Mouse (Mus musculus) heart, postnatal 10 days (tissue): ENCODE measurements around the gene Rgs16. TPM values are rescaled to one million over a fixed set of nuclear protein-coding genes. Genes with fewer than 3 reads are reported as not detected.
"Not testable (repeated sequence)": the region's sequence is repeated elsewhere in the genome, so short reads cannot be mapped to it uniquely, and the experiment has no call there.

ENCODE experiments used
- DNase-seq, 2 experiments: peaks; one replicate each; pipeline ENCODE4 v3.0.0; 2021
- intact Hi-C: fragments of 180-260 bp; cut with DNase I; formaldehyde crosslinking; loops from one replicate; pipeline ENCODE4 v1.15.1; 2025
- total RNA-seq, 2 experiments: library from RNA; stranded (reverse); gene quantifications; 2 replicates each; pipeline ENCODE4 v1.2.3; 2021

Rgs16 gene
- total RNA-seq, 2 experiments from 2014 or later: 2.4 to 3.5 TPM

GRCm38 (mm10) chr1:153749211-153749801 is 9.2 kb downstream of the Rgs16 start, which contains the start of gene Rnasel:
Gene Rnasel, plus strand, starts transcription at chr1:153749426.
- peak; percentile 85 to 90 for DNase-seq
- intact Hi-C loops: loop anchor here (5.0 kb wide), 2 partner anchors 262 to 433 kb away; partner anchors contain the start of gene Dhx9

GRCm38 (mm10) chr1:153750054-153750453 is 9.9 kb downstream of the Rgs16 start:
- DNase-seq: no peak
- intact Hi-C loops: no loop called here

GRCm38 (mm10) chr1:153751763-153752301 is 11.7 kb downstream of the Rgs16 start:
- DNase-seq: peak; percentile 62 to 66
- intact Hi-C loops: no loop called here

GRCm38 (mm10) chr1:153752521-153752920 is 12.4 kb downstream of the Rgs16 start:
- DNase-seq: no peak
- intact Hi-C loops: no loop called here

GRCm38 (mm10) chr1:153753725-153754464 is 13.7 kb downstream of the Rgs16 start:
- DNase-seq: no peak
- intact Hi-C loops: no loop called here

GRCm38 (mm10) chr1:153764136-153764535 is 24.0 kb downstream of the Rgs16 start:
- no peak for DNase-seq
- intact Hi-C loops: no loop called here

GRCm38 (mm10) chr1:153766298-153766697 is 26.1 kb downstream of the Rgs16 start:
- peak in 1 of 2 experiments; percentile 19 for DNase-seq
- intact Hi-C loops: loop anchor here (5.0 kb wide), 1 partner anchor 36 kb away; no protein-coding TSS in a partner anchor

- intact Hi-C loops: loop anchor here (5.0 kb wide), 1 partner anchor 35 kb away; no protein-coding TSS in a partner anchor
- no peak for DNase-seq
These were observed 27.1 kb downstream of the Rgs16 start for GRCm38 (mm10) chr1:153767281-153767680.

GRCm38 (mm10) chr1:153768465-153768864 is 28.3 kb downstream of the Rgs16 start:
- intact Hi-C loops: loop anchor here (5.0 kb wide), 1 partner anchor 34 kb away; no protein-coding TSS in a partner anchor
- DNase-seq: no peak

- intact Hi-C loops: loop anchor here (5.0 kb wide), 1 partner anchor 33 kb away; no protein-coding TSS in a partner anchor
- not testable (repeated sequence) for DNase-seq
These were observed 29.4 kb downstream of the Rgs16 start for GRCm38 (mm10) chr1:153769571-153769970.

- no peak for DNase-seq
- intact Hi-C loops: loop anchor here (5.0 kb wide), 1 partner anchor 32 kb away; no protein-coding TSS in a partner anchor
These were observed 30.0 kb downstream of the Rgs16 start for GRCm38 (mm10) chr1:153769998-153770775.

- no peak for DNase-seq
- intact Hi-C loops: no loop called here
These were observed 30.6 kb downstream of the Rgs16 start for GRCm38 (mm10) chr1:153770776-153771167.

GRCm38 (mm10) chr1:153775174-153775573 is 35.0 kb downstream of the Rgs16 start:
- DNase-seq: no peak
- intact Hi-C loops: no loop called here

- intact Hi-C loops: no loop called here
- no peak for DNase-seq
These were observed 36.1 kb downstream of the Rgs16 start for GRCm38 (mm10) chr1:153776257-153776656.

- no peak for DNase-seq
- intact Hi-C loops: no loop called here
These were observed 38.1 kb downstream of the Rgs16 start for GRCm38 (mm10) chr1:153778205-153778604.

- no peak for DNase-seq
- intact Hi-C loops: no loop called here
These were observed 43.2 kb downstream of the Rgs16 start for GRCm38 (mm10) chr1:153783339-153783738.

- intact Hi-C loops: no loop called here
- no peak for DNase-seq
These were observed 45.5 kb downstream of the Rgs16 start for GRCm38 (mm10) chr1:153785608-153786007.

- no peak for DNase-seq
- intact Hi-C loops: no loop called here
These were observed 50.6 kb downstream of the Rgs16 start for GRCm38 (mm10) chr1:153790708-153791107.

- no peak for DNase-seq
- intact Hi-C loops: no loop called here
These were observed 54.1 kb downstream of the Rgs16 start for GRCm38 (mm10) chr1:153794241-153794640.
